In the genomic region with DNA sequence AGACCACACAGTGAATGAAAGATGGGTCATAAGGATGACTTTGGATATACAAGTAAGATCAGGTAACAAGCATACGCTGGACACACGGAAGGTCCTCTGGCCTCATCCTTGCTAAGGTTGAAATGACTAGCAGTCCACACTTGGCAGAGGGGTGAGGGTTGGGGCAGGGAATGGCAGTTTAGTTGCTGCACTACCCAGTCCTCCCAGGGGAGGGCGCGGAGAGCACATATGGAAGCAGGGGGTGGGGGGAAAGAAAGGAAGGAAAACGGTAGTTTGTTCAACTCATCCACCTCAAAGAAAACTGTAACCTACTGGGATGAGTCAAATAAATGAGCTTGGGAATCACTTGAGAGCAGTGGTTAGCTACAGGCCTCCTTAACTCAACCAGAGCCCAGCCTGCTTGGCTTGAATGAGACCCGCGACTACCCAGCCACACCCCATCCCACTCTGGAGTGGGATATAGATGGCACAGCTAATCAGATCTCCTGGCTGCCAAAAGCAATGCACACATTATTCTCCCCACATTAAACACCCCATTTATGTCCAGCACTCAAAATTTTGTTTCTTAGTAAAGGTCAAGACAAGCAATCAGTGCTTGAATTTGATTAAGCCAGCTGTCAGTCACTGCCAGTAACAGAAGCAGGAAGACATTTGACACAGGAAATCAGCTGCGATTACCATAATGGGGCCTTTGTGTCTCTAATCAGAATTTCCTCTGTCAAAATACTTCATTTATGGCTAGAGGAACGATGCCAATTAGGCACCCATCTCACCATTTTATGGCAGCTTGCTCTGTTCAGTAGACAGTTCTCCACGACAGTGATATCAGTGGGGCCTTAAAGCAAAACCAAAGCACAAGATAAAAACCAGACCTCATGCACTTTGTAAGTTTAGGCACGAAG, we compare ENCODE assay signal across 8 mouse cellular contexts. TPM values are rescaled to one million over a fixed set of nuclear protein-coding genes. Genes with fewer than 3 reads are reported as not detected.
DNase-seq lines count a peak whose midpoint lies in the region; ATAC-seq lines count a peak whose summit lies in the region.

No protein-coding gene starts in this region.

- DNase-seq in cerebellum, postnatal 10 days, result peak; percentile 83 to 86
- DNase-seq in right cerebral cortex, postnatal 4 days, result peak; percentile 58
- DNase-seq in right cerebral cortex, adult 18-20 months, result no peak
- DNase-seq in embryo, embryonic 9.5 days (ENCODE audit: extremely low spot score), result peak; percentile 35
- peak; percentile 36 to 57 for DNase-seq in thymus, postnatal 36 days

- ATAC-seq in cerebellum, adult (ENCODE audit: insufficient number of reproducible peaks, low FRiP score, low TSS enrichment), result no peak
- ATAC-seq in hematopoietic stem cell, adult 5-6 weeks (replicated peaks in 1 of 2; ENCODE audit: insufficient read depth in 1 of 2, low FRiP score in 2 of 2, low TSS enrichment in 1 of 2, low read depth in 1 of 2, poor library complexity in 2 of 2, severe bottlenecking in 2 of 2), result peak; percentile 69 to 76
- ATAC-seq in megakaryocyte, adult 5-6 weeks (ENCODE audit: poor library complexity, severe bottlenecking), result peak; percentile 69

RNA-seq across cellular contexts. Expression of gene Prokr1, which starts 24.5 kb away (rescaled TPM):
- 0.06 and 0.55 TPM in 2 replicates for total RNA-seq in hematopoietic stem cell, adult 5-6 weeks (2017)
- 0.11 and 0.29 TPM in 2 replicates for total RNA-seq in megakaryocyte, adult 5-6 weeks (2015)
- 0.08 and 0.26 TPM in 2 replicates for total RNA-seq in megakaryocyte, adult 5-6 weeks (2017)

RNA-seq across cellular contexts. Expression of gene Aplf, which starts 56.9 kb away (rescaled TPM):
- total RNA-seq in hematopoietic stem cell, adult 5-6 weeks (2017), result 16.6 and 20.9 TPM in 2 replicates
- total RNA-seq in megakaryocyte, adult 5-6 weeks (2015), result 8.1 and 8.7 TPM in 2 replicates
- total RNA-seq in megakaryocyte, adult 5-6 weeks (2017), result 14.6 and 17.0 TPM in 2 replicates
